Comparison of ENCODE assay signal across 7 mouse cellular contexts in genomic region chr12:99457521-99458205, GRCm38 (mm10).
DNase-seq lines count a peak whose midpoint lies in the region; TF ChIP-seq lines count a peak whose summit lies in the region.

No protein-coding gene starts in this region.

- no peak for TF ChIP-seq POLR2A in olfactory bulb, adult 2 months (IDR thresholded peaks at IDR 0.05; ENCODE audit: insufficient read depth, low read depth, low read length)

- H3K4me1 ChIP-seq in erythroblast, embryonic 14.5 days (ENCODE audit: control insufficient read depth), result peaks cover 40% of the 10 kb centered on the region
- peaks cover 17% of the 10 kb centered on the region for H3K4me1 ChIP-seq in olfactory bulb, adult 2 months (ENCODE audit: control insufficient read depth, insufficient read depth, low read length)

- H3K27me3 ChIP-seq in erythroblast, embryonic 14.5 days (ENCODE audit: control insufficient read depth), result no peaks in the 10 kb centered on the region

- peaks cover 2% of the 10 kb centered on the region; the same call in 1 of the 2 replicates for H3K36me3 ChIP-seq in erythroblast, embryonic 14.5 days (ENCODE audit: control insufficient read depth)

- peak overlapping the region; percentile 62 for H3K4me3 ChIP-seq in erythroblast, embryonic 14.5 days (replicated peaks)
- H3K4me3 ChIP-seq in olfactory bulb, adult 2 months (ENCODE audit: insufficient read depth, low read depth, low read length), result peak overlapping the region; percentile 21

- peak; percentile 32 to 57 for DNase-seq in left cerebral cortex, postnatal 25 days (ENCODE audit: low spot score in 2 of 2)
- DNase-seq in left cerebral cortex, postnatal 10 days (ENCODE audit: extremely low spot score in 1 of 2, low spot score in 2 of 2), result no peak
- DNase-seq in layer of hippocampus, adult 9-10 months (ENCODE audit: low spot score), result peak; percentile 9
- DNase-seq in testis, postnatal 14 days (ENCODE audit: low spot score), result no peak
- no peak for DNase-seq in kidney, adult 8-10 months

- whole genome bisulfite sequencing in olfactory bulb, adult 2 months, result 22% methylated on average over 10 of the region's 10 CpGs

- peak overlapping the region; percentile 50 for H3K27ac ChIP-seq in olfactory bulb, adult 2 months (ENCODE audit: insufficient read depth, low read depth, low read length)

- TF ChIP-seq CTCF in olfactory bulb, adult 2 months (IDR thresholded peaks at IDR 0.05; ENCODE audit: insufficient read depth, low read depth, low read length), result no peak

- no peaks in the 10 kb centered on the region for H3K9me3 ChIP-seq in erythroblast, embryonic 14.5 days (ENCODE audit: control insufficient read depth, low read length)

- intact Hi-C loops in left cerebral cortex, postnatal 25 days (cut with DNase I), result no loop called here
- intact Hi-C loops in left cerebral cortex, postnatal 10 days (cut with DNase I), result no loop called here

Comparison
In these comparisons a context has a peak if more than half of its experiments do, and no peak if none do; other contexts are left out.
1. DNase-seq: peak in left cerebral cortex, postnatal 25 days (2 of 2) and layer of hippocampus, adult 9-10 months (single experiment); none in left cerebral cortex, postnatal 10 days (0 of 2), testis, postnatal 14 days (single experiment) and kidney, adult 8-10 months (0 of 2).